Mouse (Mus musculus) liver, postnatal 0 days (tissue): ENCODE data around the gene Gulp1.

ENCODE experiments used
- CTCF ChIP-seq: sonication (generic); IDR thresholded peaks from 2 replicates; pipeline ENCODE4 v1.5.1; 2016; ENCODE audit warnings: antibody characterized with exemption, low read depth
- EP300 ChIP-seq: IDR thresholded peaks from 2 replicates; pipeline ENCODE4 v1.6.1; 2016; ENCODE audit warnings: antibody characterized with exemption, low read depth, mild to moderate bottlenecking

GRCm38 (mm10) chr1:44580390-44580789 is 29.1 kb downstream of the Gulp1 start:
- TF ChIP-seq CTCF (no peak), EP300 (no peak)
